ENCODE assay signal across 15 mouse cellular contexts in genomic region chr10:95646576-95646975, GRCm38 (mm10). TPM values are rescaled to one million over a fixed set of nuclear protein-coding genes. Genes with fewer than 3 reads are reported as not detected.
"Had no signal": no experiment of that assay in that cellular context is flagged by ENCODE, and none has a peak within 500 bp of the region (broad histone marks: within the 10 kb centered on the region; RNA-seq: fewer than 3 reads in every experiment).

No protein-coding gene starts in this region.

- H3K27ac ChIP-seq: limb, embryonic 13.5 days; liver, embryonic 15.5 days; midbrain, embryonic 13.5 days had no signal

- H3K9ac ChIP-seq: limb, embryonic 13.5 days; liver, embryonic 15.5 days; midbrain, embryonic 13.5 days had no signal

- ATAC-seq: lung, postnatal 0 days; midbrain, embryonic 13.5 days had no signal

- H3K9me3 ChIP-seq: liver, embryonic 15.5 days; midbrain, embryonic 13.5 days had no signal

- H3K4me1 ChIP-seq: limb, embryonic 13.5 days; midbrain, embryonic 13.5 days had no signal

- H3K36me3 ChIP-seq: limb, embryonic 13.5 days; liver, embryonic 15.5 days; midbrain, embryonic 13.5 days had no signal

- H3K27me3 ChIP-seq: limb, embryonic 13.5 days; liver, embryonic 15.5 days; midbrain, embryonic 13.5 days had no signal

- H3K4me3 ChIP-seq: limb, embryonic 13.5 days; liver, embryonic 15.5 days; midbrain, embryonic 13.5 days had no signal

- H3K4me2 ChIP-seq: limb, embryonic 13.5 days; liver, embryonic 11.5 days; liver, embryonic 15.5 days; midbrain, embryonic 13.5 days had no signal

- DNase-seq: left cerebral cortex, postnatal 4 days; lung, adult 2 months; lung, postnatal 36 days; right cerebral cortex, postnatal 14 days; thymus, postnatal 36 days had no signal

RNA-seq across cellular contexts. Expression of gene Anapc15-ps, which starts 26.7 kb away (rescaled TPM):
- polyA plus RNA-seq: large intestine, adult 2 months; liver, embryonic 11.5 days; liver, embryonic 15.5 days; lung, adult 2 months; lung, postnatal 0 days; midbrain, embryonic 13.5 days; midbrain, postnatal 0 days; neural tube, embryonic 14.5 days; stomach, embryonic 16.5 days; thymus, postnatal 0 days had no signal
